Mouse (Mus musculus) common myeloid progenitor, adult 5-6 weeks (primary cell): ENCODE measurements around the gene Ano3. TPM values are rescaled to one million over a fixed set of nuclear protein-coding genes. Genes with fewer than 3 reads are reported as not detected.

Experiments used
- ATAC-seq: replicated peaks from 2 replicates; pipeline ENCODE4 v1.8.0; 2016; ENCODE audit warnings: low read depth, mild to moderate bottlenecking, moderate TSS enrichment, inconsistent platforms; ENCODE audit not compliant: poor library complexity, severe bottlenecking
- total RNA-seq: library from RNA; stranded (forward); fragments of 200-1000, 187-1606 nt; gene quantifications from 2 replicates; pipeline ENCODE4 v1.2.3, GENCODE M21; 2017

Ano3 gene
- total RNA-seq, 1 experiment from 2014 or later: not detected

DNA sequence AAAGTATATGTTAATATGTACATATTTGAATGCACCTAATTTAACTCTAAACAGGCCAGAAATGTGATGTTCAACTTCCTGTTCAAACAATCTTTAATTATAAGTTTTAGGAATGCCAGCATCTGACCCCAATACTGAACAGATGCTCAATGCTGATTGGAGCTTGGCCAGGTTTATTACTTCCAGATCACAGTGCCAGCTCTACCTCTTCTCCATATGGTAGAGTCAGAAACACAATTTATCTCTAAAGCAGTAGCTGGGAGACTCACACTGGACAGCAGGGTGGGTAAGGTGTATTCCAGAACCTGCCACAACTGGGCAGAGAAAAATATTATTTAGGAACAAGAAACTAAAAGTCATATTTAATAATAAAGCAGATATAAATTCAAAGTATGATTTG, 134.5 kb downstream of the Ano3 start:
- no peak for ATAC-seq

- ATAC-seq: no peak
Measured at GRCm38 (mm10) chr2:110814964-110815363, 135.8 kb downstream of the Ano3 start.

GRCm38 (mm10) chr2:110806302-110807093, 144.2 kb downstream of the Ano3 start:
- ATAC-seq: no peak

DNA sequence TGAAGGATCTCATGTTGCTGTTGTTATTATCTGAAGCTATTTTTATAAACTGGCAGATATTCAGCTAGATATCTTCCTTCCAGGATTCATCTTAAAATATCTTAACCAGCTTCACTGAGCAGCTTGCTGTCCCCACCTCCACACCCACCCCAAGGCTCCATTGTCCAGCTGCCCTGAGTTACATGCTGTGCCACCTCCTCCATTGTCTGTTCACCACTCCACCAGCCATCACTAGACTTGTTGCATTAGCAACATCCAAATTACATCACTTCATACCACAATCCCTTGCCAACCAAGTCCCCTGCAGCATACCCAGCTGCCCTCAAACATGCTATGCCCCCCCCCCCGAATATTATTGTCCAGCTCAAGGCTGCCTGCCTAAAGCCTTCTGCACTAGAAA, 154.8 kb downstream of the Ano3 start:
- ATAC-seq: no peak

GRCm38 (mm10) chr2:110795433-110795832, 155.3 kb downstream of the Ano3 start:
- ATAC-seq: no peak

DNA sequence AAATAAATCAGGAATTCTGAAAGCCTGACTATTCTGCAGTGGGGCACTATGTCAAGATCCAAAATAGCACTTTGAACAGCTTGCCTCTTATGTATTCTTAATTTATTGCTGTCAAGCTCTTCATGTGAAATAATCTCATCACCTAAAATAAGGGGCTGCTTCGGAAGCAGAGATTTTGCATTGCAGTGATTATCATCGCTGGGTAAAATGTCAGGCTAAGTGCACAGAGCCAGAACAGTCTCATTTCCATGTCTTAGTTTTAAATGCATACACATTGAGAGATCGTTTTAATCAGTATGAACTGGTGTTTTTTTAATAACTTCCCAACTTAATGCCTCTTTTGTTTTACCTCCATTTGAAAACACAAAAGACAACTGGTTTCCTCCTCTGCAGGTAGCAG, 163.3 kb downstream of the Ano3 start:
- no peak for ATAC-seq

GRCm38 (mm10) chr2:110759434-110759833, 191.3 kb downstream of the Ano3 start:
- ATAC-seq: no peak

- ATAC-seq: no peak
Measured at GRCm38 (mm10) chr2:110757556-110757955, 193.2 kb downstream of the Ano3 start.

- ATAC-seq: no peak
Measured at GRCm38 (mm10) chr2:110740493-110740892, 210.2 kb downstream of the Ano3 start.

DNA sequence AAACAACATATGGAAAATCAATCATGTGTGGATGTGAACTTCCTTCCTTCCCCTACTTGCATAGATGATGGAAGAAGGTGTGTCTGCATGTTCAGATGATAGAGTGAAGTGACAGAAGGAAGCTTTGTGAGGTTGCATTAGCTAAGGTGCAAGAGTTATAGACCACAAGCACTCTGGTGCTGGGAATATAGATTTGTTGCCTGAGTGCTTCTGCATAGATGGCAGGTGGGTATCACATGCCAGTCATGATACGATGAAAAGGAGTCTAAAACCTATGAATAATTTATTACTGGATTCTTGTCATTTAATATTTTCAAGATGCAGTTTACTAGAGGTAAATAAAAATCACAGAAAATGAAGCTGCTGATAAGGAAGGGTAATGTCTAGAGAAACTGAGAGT, 210.9 kb downstream of the Ano3 start:
- ATAC-seq: no peak

DNA sequence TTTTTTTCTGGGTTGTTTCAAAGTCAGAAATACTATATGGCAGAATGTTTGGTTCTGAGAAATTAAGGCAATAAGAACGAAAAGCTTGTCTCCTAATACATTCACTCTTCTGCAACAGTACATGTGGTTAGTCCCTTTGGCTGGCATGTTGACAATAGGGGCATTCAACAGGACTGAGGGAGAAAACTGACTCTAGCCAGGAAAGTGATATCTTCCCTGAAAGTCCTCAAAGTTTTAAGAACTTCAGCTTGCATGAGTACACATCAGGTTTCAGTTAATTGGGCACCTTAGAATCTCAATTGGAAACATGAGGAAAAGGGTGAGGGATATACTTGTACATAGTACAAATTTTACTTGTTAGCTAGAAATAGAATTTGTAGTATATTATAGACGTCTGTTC, 212.7 kb downstream of the Ano3 start:
- ATAC-seq: no peak

GRCm38 (mm10) chr2:110737236-110737635, 213.5 kb downstream of the Ano3 start:
- ATAC-seq: no peak

DNA sequence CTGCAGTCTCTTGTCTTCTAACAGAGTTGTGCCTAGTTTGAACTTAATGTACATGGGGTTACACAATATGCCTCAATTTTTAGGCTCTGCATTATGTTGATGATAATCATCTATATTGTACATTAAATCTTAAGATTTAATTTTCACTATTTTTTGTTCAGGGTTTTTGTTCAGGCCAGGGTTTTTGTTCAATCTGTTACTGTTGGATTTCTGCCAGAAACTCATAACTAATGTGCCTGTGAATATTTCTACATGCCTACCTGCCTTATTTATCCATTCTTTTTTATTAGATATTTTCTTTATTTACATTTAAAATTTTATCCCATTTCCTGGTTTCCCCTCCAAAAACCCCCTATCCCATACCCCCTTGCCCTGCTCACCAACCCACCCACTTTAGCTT, 224.6 kb downstream of the Ano3 start:
- no peak for ATAC-seq

- no peak for ATAC-seq
Measured at GRCm38 (mm10) chr2:110722208-110722607, 228.5 kb downstream of the Ano3 start.

DNA sequence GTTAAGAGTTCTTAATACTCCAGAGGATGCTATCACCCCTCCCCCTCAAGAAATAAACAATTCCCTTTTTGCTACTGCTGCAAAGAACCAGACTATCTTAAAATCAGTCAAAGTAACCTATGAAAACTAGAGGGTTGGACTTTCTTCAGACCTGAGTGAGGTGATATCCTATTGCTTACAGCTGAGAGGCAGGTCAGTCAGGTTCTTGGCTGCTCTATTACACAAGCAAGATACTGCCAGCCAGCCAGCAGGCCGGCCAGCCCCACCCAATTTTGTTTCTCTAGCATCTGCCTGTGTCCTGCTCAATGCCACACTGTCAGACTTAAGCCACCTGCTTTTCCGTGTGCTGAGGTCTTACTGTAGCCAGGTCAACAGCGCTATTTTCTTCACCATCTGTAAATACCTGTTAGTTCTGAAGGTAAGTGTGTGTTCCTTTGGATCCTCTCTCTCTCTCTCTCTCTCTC, 229.4 kb downstream of the Ano3 start, which contains the start of gene Muc15:
Muc15 (plus strand) TSS at position 51 of the 464 bp plus-strand sequence.
- ATAC-seq: no peak

DNA sequence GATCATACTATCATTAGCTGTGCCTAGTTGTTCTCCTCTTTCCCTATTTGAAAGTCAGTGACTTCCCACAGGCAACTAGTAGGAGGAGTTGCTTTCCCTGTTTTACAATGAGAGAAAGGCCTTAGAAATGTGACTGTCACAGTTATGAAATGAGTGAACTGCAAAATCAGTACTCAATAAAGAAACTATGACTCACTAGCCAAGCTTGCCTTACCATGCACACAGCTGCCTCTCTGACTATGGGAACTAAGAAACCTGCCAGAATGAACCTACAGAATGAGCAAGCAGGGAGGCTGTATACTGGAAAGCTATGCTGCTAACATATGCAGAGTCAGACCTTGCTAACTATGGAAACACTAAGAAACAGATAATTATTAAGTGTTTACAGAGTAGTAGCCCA, 231.7 kb downstream of the Ano3 start:
- ATAC-seq: no peak

DNA sequence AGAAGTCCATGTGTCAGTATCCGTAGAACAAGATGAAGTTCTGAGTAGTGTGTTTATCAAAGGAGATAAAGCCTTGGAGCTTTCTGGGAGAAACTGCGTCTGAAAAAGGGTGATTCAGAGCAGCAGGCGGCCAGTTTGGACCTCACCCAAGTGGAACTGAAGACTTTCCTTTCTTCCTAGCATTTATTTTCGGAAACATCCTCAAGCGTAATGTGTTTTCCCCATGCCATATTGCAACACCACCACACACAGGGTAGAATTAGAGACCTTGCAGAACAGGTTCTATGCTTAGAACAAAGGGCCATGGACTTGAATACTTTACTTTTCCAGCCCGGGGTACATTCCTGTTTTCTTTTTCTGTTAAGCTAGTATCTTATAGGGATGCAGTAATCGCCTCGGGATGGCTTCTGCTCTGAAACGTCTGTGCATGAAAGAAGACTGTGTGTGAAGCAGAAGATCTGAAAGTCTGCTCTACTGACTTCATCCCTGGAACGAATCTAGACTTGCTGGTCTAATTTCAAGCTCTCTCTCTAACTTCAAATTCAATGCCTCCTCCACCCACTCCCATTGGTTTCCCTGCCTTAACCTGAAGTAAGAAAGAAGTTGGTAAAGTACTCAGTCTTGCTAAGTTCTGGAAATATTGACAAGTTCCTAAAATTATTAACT, 240.5 kb downstream of the Ano3 start:
- ATAC-seq: no peak

- no peak for ATAC-seq
Measured at GRCm38 (mm10) chr2:110709436-110709835, 241.3 kb downstream of the Ano3 start.

DNA sequence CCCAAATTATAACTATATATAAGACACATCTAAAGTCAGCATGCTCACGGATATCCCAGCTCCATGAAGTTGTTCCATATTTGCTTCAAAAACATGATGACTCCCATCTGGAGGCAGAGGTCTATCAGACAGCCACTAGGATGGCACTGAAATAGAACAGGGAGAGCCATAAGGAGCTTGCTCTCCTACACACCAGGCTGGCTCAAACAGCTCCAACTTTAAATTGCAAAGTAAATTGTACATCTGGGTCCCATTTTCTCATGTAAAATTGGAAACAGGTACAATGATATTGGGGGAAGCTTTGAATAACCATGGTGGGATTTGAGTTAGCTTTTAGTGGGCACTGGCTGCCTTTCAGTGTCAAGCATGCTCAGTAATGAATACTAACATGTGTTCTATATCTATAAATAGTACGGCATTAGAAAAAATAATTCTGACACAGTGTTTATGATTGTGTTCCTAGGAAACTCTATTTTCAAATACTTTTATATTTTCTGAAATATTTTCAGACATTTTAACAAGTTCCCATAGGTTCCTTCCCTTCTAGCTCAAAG, 279.6 kb downstream of the Ano3 start:
- ATAC-seq: no peak

DNA sequence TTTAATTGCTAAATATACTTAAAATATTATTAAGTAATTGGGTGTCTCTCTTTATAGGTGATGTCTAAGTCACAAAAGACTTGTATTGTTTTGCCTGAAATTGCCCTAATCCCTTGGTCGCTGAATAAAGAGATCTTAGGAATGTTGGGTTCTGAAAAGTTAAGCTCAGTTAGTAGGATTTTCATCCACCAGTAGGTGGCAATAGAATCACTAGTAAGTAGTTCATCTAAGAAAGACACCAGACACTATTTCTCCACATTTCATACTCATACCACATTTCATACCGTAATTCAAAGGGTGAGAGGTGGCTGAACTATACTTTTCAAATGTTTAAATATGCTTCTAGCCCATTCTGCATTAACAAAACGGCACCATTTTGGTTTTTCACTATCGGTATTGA, 287.4 kb downstream of the Ano3 start:
- no peak for ATAC-seq

DNA sequence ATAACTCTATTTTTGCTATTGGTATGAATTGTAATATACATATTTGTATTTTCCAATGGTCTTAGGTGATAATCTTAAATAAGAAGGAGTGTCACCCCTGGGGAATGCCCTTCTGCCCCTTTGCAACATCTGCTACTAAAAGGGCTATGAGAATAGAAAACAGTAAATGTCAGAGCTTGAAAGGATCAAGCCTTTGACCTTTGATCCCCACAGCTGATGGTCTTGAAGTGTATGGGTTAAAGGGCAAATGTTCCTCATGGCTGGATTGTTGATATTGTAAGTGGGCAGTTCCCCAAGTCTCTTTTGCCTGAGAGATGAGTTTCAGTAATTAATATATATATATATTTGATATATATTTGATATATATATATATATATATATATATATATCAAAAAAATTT, 305.9 kb downstream of the Ano3 start:
- ATAC-seq: no peak
